Mouse (Mus musculus): Measurements from ENCODE around the gene Clybl.
A peak's percentile ranks its signal among the peaks of the same experiment; 100 is the strongest.

Gene Clybl

DNA sequence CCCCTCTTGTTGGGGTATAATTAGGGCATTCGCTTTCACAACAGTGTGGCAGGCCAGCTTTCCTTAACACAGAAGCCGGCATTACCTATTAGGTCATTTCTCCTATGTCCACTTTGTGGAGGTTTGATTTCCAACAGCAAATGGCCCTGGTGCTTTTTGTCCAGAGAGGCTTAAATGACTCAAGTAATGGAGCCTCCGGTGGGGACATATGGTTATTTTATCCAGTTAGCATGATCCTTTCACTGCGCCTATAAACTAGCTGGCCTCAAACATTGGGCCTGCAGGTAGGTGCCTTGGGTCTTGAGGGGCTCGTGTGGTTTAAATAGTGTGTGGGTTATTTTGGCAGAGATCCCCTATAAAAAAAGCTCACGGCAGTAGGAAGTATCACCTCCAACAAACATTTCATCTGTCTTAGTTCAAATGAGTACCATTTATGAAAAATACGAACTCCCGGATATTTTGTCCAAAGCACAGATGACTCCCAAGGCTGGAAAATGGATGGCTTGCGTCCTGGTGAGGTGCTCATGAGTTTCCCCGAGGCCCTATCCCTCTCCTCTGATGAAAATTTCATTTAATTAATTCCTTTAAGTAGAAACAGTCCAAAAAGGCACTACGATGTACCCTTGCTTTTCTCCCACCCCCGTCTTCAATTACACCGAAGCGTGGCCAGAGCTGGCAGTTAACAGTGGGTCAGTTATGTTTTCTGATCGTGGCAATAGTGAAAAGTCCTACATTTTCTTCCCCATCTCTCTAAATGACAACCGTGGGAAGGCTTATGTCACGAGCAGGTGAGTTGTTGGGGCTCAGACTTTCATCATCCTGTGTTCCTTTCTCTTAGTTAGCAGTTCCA lies 205.0 kb downstream of the Clybl start:
- DNase-seq (ENCODE audit: low spot score), result no peak

DNA sequence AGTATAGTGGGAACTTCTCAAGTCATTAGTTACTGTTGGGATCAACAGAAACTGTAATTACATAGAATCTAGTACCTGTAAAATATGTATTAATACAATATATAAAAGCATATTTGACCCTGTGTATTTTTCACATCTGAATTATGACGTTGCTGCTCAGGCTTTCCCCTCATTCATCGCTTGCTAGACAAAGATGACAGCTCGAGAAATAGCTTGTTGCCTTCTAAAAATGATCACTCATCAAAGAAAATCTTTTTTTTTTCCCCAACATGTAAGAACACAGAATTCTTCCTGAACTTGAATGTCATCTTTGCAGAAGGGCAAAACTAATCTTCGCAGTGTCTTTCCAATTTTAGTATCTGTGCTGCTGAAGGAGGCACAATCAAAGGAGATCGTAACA lies 206.3 kb downstream of the Clybl start:
- DNase-seq (ENCODE audit: low spot score), result no peak

DNA sequence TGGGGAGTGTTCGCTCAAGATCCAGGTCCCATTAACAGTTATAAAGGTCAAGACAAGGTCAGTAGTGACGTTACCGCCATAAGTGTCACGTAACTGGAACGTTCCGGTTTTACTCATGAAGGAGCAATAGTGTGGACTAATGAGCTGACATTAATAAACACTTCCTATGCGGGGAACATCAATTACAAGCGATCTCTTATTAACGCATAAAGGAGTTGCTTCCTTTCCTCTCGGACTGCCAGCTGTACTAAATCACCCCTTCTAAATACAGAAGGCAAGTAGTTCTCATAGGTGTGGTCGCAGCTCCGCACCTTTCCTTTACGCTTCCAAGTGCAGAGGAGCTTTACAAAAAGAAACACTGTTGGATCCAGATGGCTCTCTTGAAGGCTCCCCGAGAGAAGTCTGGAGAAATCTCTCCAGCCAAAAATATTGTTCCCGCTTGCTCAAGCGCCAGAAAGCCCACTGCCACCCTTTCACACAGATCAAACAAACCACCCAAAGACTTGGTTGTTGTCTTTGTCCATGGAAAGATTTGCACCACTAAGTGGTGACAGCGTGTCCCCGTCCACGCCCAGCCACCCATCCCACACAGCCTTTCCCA lies 207.0 kb downstream of the Clybl start:
- no peak for DNase-seq (ENCODE audit: low spot score)

DNA sequence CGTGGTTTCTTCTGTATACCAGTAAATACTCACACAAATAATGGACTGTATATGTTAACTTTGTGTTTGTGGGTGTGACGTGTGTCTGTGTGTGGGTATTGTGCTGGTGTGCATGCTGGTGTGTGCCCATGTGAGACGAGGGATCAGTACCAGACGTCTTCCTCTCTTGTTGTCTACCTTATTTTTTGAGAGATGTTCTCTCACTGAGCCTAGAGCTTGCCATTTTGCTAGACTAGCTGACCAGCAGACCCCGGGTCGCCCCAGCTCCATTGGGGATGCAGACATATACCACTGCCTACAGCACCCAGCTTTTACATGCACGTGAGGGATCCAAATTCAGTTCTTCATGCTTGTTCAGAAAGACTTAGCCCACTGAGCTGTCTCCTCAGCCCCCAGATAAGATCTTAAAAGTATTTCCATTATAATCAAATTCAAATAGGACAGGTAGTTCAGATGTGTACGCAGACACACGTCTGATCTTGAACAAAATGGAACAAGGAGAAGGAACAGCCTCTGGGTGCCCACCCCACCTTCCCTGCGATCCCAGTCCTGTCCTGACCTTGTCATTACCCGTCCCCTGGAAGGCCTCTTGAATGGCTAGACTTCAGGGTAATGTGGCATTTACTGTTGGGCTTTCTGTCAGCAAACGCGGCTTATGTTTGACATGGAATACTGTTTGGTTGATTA lies 208.3 kb downstream of the Clybl start:
- no peak for DNase-seq (ENCODE audit: low spot score)

DNA sequence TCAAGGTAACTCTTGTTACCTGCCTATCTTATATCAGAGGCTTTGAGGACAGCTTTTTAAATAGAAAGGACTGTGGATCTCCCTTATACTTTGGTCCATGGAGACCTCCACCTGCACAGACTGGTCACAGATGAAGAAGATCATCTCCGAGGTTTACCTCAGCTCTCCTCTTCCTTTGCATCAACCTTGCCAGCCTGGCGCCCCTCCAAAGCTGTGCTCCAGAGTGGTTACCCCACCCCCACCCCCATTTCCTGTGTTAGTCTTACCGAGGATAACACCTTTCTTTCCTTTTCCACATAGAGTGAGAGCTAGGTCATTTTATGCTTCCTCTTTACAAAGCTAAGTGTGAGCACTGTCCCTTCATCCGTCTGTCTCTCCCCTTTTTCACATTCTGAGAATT lies 209.4 kb downstream of the Clybl start:
- no peak for DNase-seq (ENCODE audit: low spot score)

DNA sequence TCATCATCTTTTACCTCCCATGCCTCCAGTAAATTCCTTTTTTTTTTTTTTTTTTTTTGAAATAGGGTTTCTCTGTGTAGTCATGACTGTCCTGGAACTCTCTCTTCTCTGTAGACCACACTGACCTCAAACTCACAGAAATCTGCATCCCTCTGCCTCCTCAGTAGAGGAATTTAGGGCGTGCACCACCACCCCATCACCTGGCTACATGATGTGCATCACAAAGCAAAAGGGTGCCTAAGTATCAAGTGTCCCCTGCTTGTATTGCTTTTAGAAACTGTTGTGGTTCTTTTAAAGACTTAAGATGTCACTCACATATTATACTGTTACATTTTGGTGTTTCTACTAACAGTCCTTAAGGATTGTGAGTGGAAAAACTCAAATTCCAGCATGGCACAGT lies 211.6 kb downstream of the Clybl start:
- DNase-seq (ENCODE audit: low spot score), result no peak

DNA sequence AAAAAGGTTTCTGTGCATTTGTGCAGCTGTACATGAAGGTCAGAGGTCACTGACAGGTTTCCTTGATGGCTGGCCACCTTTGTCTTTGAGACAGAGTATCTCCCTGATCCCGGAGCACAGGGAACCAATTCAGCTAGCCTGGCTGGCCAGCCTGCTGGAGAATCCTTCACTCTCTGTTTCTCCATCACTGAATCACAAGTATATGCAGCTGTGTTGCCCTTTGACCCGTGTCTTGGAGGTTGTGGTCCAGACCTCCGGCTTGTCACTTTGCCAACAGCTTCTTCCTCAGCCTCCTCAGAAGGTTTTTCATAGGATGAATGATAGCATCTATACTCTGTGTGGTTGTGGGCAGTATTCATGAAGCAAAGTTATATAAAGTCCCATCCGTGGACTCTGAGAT lies 217.2 kb downstream of the Clybl start:
- DNase-seq (ENCODE audit: low spot score), result no peak

DNA sequence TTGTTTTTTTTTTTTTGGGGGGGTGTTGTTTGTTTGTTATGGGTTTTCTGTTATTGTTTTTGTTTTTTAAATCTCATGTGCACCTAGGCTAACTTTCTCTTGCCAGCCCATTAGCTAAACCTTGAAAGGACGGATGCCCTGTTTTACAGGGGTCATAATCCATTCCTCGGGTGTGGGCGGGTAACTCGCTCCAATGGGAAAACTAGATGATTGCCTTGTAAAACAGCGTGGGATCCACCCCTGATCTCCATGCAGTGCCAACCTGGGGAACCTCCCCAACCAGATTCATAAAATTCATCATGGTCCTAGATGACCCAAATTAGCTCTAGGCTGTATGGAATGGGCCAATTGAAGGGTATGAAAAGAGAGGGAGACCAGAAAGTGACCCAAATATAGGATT lies 218.4 kb downstream of the Clybl start:
- no peak for DNase-seq (ENCODE audit: low spot score)

DNA sequence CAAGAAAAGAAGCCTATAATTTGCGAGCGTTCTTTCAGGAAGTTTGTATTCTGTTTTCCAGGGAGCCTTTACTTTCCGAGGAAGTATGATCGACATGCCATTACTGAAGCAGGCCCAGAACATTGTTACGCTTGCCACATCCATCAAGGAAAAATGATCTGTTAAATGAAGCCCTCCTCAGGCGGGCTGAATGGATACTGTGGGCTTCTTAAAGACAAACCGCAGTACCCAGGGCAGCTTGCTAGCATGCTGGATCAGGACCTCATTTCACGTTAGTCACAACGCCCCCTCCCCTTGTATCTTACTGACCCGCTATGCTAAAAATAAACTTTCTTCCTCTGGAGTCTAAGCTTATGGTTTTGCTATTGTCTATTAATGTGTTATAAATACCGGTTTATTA lies 220.4 kb downstream of the Clybl start:
- DNase-seq (ENCODE audit: low spot score), result no peak

DNA sequence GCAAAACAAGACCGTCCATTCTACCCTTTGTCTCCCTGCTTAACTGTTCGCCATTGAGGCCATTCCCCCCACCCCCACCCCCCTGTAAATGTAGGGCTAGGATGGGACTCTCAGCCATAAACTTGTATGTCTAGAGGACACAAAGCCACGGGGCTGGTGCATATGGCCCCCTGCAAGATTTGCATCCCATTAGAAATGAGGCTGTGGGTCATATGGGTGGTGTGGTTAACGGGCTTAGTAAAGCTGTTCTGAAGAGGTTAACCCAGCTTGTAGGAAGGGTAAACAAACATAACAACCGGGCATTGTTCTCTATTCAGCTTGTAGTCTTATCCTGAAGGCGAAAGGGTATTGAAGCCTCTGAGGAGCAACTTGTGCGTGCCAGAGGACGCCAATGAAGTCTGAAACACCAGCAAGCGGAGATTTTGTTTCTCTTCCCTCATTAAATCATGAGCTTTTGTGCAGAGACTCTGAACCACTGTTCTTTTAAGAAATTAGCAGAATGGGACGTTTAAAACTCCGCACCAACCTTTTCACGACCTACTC lies 221.3 kb downstream of the Clybl start:
- no peak for DNase-seq (ENCODE audit: low spot score)

DNA sequence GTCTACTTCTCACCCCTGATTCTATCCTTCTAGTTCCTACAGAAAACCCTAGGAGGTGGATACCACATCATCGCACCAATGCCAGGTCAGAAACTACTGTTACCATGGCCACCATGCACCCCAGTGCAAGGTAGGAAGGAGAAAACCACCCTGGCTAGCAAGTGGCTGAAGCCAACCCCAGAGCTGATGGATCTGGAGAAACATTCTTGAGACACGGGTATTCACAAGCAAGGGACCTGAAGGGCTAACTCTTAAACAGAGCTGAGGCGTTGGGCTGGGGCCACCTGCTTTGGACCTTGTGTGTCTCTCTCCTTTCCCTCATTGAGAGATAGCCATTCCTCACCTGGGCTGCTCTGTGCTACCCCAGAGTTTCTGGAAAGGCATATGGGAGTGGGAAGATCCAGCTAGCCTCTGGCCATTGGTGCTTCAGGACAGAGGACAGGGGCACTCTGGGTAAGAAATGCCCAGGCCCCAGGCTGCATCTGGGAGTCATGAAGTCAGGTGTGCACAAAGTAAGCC lies 222.0 kb downstream of the Clybl start:
- no peak for DNase-seq (ENCODE audit: low spot score)

DNA sequence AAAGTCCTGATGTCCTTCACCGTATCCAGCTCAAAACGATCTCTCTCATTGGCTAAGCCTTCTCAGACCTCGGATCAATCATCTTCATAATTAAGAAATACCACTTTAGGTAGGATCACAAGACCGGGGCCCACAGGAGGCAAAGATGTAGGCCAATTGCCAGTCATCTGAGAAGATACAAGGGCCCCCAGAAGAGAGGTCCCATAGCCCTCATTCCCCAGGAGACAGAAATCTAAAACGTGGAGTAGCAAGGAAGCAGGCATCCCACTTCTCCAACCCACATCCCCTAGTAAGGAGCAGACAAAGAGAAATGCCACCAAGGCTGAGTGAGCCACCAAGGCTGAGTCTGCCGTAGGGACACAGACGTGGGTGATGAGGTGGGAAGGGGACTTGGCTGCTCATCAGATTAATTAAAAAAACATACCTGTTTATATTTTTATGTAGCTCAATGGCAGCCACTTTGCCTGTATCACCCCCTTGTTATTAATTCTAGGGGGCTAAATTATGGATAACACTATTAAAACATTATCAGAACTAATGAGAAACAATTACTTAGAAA lies 223.2 kb downstream of the Clybl start:
- DNase-seq (ENCODE audit: low spot score), result no peak

DNA sequence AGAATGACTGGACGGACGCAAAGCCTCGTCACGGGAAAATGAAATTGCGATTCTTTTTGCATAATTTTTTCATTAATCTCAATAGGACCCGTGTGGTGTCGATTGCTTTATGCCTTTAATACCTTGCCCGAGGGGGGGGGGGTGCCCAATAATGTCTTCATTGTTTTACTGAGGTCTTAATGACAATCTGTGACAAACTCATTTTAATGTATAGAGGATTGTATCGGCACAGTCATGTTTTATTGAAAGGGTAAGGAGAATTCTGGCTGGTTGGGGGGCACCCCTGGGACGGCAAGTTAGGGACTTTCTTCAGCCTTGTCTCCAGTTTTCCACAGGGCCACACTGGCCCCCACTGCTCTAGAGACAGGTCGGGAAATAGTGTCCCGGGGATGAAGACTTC lies 223.7 kb downstream of the Clybl start:
- no peak for DNase-seq (ENCODE audit: low spot score)

DNA sequence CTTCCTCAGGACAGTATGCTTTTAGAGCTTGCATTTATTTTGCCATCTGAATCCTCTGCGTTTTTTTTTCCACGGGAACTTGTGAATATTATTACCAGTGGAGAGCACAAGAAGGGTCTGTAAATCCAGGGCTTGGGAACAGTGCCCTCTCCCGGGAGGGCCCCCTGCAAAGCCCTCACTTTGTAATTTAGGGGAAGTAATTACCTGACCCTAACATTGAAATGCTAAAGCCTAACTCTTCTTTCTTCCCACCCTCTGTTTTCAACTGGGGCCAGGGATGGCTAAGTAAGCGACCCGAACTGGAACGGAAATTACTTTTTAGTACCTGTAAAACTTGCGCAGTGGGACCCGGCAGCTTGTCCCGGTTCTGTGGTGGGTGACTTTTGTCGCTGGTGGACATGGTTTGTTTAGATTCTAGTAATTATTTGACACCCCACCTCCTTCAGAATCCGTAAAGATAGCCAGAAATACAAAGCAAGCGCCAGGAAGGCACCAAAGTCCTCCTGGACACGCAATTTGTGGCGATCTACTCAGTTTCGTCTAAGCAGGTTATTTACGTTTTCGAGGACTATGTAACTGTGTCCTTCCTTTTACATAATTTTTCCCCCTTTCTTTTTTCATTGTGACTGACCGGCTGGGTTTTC lies 224.5 kb downstream of the Clybl start:
- no peak for DNase-seq (ENCODE audit: low spot score)

DNA sequence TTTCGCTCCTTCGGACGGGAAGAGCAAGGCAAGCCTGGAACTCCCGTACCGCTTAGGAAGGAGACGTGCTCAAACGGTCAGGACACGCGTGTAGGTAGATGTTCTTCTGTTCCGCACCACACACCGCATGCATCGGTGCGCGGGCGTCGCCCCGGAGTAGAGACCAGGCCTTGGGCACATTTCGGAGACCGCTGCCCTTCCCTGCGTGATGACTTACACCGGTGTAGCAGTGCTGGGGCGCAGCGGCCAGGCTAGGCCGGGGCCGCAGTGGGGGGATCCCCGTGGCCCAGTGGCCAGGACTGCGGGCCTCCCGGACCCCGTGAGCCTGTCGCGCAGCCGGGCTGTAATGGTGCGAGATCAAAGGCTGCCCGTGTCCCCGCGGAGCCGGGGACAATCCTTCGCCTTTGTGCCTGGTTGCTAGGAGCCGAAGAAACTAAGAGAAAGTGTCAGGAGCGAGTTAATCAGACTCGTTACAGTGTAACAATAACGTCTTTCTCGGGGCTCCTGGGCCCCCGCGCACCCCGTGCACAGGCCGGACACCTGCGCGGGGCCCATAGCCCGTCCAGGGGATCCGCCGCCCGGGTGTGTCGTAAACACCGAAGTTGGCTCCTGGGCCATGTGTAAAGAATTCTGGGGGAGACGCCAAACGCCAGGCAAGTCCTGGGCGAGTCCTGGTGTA lies 225.2 kb downstream of the Clybl start:
- DNase-seq (ENCODE audit: low spot score), result peak; percentile 10

DNA sequence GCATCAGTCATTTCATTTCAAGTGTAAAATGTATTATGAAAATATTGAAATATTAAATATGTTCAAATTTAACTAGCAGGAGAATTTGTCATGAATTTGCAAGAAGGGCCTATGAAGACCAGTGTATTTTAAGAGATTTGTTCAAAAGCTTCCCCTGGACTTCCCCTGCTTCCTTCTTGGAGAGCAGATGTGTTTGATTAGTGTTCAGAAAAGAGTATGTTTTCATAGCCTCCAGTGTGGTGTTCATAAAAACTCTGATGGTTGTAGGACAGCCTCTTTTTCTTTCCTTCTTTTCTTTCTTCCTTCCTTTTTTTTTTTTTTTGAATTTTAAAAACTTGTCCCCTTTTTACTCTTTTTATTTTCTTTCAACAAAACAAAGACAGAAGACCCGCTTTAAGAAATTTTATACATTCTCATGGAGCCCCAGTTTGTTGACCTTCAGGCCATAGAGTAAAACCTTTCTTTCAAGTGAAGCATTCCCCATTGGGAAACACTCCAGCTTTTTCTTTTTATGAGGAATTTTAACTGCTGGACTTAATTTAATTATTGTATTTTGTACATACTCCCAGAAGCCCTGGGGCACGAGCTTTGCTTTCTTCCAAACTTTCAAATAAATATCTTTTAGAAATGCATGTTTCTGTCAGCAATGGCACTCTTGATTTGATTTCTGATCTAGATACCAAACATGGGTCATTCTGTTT lies 231.5 kb downstream of the Clybl start:
- DNase-seq (ENCODE audit: low spot score), result no peak

DNA sequence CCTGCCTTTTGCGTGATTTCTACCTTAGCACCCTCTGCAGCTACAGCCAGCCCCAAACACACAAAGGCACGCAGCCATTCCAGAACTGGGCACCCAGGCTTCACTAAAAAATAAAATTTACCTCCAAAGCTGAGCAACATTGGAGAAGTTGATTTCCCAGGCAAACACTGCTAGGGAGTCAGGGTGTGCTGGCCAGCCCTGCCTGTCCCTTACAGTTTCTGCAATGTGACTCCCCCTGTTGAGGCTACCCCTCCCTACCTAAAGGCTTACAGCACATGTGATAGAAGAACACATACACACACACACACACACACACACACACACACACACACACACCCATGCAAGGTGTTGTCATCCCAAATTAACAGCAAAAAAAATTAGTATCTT lies 232.0 kb downstream of the Clybl start:
- DNase-seq (ENCODE audit: low spot score), result no peak

DNA sequence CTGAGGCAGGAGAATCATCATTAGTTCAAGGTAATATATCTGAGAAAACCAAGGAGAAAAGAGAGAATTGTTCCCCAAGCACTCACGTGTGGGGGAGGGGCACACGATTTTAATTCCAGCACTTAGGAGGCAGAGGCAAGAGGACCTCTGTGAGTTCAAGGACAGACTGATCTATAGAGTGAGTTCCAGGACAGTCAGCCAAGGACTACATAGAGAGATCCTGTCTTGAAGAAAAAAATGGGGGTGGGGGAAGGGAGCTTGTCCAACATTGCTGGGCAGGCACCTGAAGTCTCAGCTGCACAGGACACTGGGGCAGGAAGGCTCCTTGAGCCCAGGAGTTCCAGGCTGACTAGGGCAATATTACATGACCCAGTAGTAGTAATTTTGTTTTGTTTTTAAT lies 233.3 kb downstream of the Clybl start:
- DNase-seq (ENCODE audit: low spot score), result no peak

DNA sequence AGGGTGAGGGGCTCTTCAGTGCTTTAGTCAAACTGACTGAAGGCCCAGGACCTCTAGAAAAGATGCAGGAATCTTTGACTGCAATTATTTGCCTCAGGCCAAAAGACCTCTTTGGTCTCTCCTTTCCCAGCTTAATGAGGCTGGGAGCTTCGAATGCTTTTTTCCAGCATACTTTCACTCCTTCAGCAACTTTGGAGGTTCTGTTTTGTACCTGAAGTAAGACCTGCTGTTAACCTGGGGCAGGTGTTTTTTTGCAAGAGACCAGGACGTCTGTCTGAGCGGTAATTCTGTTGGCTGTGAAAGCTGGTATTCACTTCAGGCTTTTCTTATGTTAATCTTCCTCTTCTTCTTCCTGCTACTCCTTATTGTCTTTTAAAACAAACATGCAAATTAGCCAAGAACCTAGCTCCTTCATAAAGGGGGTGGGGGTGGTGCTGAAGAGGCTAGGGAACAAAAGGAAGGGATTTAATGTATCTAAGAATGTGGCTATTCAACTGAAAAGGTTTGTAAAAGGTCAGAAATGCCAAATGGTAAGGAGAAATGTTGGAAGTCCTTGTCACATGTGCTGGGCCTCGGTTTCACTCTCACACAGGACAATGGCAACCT lies 234.8 kb downstream of the Clybl start:
- DNase-seq (ENCODE audit: low spot score), result no peak

DNA sequence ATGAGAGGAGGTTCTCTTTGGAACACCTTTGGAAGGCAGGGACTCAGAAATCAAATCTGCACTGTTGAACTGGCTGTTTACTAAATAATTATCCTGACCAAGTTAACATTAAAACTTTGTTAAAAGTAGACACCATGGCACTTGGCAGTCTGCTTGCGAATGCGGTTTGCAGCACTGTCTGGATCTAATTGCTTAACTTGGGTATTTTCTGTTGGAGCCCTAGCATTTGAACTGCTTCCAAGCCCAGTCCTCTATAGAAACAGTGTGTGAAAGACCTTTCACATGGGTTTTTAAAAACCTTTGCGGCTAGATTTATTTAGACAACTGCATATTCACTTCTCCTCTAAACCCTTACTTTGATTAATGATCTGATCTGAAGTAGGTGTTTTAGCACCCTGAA lies 242.9 kb downstream of the Clybl start:
- no peak for DNase-seq (ENCODE audit: low spot score)

Measured in ovary, postnatal 36 days (tissue).